Mouse (Mus musculus) E14TG2a.4 (cell line): ENCODE measurements around the gene Ttc28.

Experiments used
- H3K27me3 ChIP-seq: 2 replicates; pipeline ENCODE4 v1.6.1; 2014; ENCODE audit warnings: low read length, control low read depth; ENCODE audit not compliant: insufficient read depth
- H3K36me3 ChIP-seq: 2 replicates; pipeline ENCODE4 v1.6.1; 2014; ENCODE audit warnings: low read length, control low read depth; ENCODE audit not compliant: insufficient read depth
- H3K4me1 ChIP-seq: replicated peaks from 2 replicates; pipeline ENCODE4 v1.6.1; 2014; ENCODE audit warnings: low read depth, low read length, control low read depth
- H3K4me3 ChIP-seq: replicated peaks from 2 replicates; pipeline ENCODE4 v1.5.1; 2014; ENCODE audit warnings: mild to moderate bottlenecking, low read length
- H3K9me3 ChIP-seq: 2 replicates; pipeline ENCODE4 v1.6.1; 2014; ENCODE audit warnings: low read length, control low read depth
- CTCF ChIP-seq: conservative IDR thresholded peaks from 2 replicates; pipeline ENCODE4 v1.5.1; 2014; ENCODE audit warnings: low read length
- NANOG ChIP-seq: IDR thresholded peaks from 2 replicates; pipeline ENCODE4 v1.6.1; 2014; ENCODE audit warnings: borderline replicate concordance, low read length, mixed read lengths
- POU5F1 ChIP-seq: IDR thresholded peaks from 2 replicates; pipeline ENCODE4 v1.6.1; 2014; ENCODE audit warnings: low read length, borderline replicate concordance

Ttc28 gene

DNA sequence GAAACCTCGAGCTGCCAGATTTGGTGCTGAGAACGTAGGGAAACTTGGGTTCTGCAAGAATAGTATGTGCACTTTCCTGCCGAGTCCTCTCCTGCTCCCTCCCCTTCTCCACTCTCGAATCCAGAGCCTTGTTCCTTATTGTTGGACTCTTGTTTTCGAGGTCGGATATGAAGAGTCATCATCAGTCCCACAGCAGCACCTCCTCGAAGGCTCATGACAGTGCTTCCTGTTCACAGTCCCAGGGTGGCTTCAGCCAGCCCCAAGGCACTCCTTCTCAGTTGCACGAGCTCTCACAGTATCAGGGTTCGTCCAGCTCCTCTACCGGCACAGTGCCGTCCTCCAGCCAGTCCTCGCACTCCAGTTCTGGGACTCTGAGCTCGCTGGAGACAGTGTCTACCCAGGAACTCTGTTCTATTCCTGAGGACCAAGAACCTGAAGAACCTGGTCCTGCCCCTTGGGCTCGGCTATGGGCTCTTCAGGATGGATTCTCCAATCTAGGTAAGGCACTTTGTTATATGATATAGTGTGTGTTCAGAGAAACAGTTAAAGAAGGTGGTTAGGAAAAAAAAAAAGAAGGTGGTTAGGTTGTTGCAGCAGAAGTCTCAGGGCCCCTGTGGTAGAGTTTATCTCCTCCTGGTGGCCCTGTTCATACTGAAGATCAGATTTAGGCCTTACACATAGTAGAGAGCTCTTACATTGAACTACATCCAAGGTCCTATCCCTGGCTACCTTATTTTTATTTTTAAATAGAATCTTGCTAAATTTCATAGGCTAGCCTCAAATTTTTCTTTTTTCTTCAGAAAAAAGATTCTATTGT lies 38.3 kb upstream of the Ttc28 start:
- Histone ChIP-seq H3K27me3 (no peaks in the 10 kb centered on the region), H3K4me3 (peak overlapping the region; percentile 90), H3K36me3 (peaks cover 25% of the 10 kb centered on the region), H3K4me1 (peaks cover 30% of the 10 kb centered on the region), H3K9me3 (no peaks in the 10 kb centered on the region)
- TF ChIP-seq CTCF = no peak
- no peak for TF ChIP-seq POU5F1
- TF ChIP-seq NANOG = no peak

DNA sequence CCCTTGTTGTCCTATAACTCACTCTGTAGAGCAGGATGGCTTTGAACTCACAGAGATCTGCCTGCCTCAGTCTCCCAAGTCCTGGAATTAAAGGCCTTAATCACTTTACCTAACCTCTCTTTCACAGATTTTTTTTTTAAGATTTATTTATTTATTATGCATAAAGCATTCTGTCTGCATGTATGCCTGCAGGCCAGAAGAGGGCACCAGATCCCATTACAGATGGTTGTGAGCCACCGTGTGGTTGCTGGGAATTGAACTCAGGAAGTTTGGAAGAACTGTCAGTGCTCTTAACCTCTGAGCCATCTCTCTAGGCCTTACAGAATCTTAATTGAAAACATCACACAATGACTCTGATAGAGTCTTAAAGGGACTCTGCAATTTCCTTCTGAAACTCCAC lies 26.6 kb upstream of the Ttc28 start:
- no peak for TF ChIP-seq NANOG
- TF ChIP-seq CTCF = peak; percentile 52
- peaks cover 98% of the 10 kb centered on the region for H3K36me3 ChIP-seq
- peaks cover 5% of the 10 kb centered on the region; the same call in 1 of the 2 replicates for H3K4me1 ChIP-seq
- H3K27me3 ChIP-seq = no peaks in the 10 kb centered on the region
- no peaks in the 10 kb centered on the region for H3K9me3 ChIP-seq
- no peak overlapping the region for H3K4me3 ChIP-seq

DNA sequence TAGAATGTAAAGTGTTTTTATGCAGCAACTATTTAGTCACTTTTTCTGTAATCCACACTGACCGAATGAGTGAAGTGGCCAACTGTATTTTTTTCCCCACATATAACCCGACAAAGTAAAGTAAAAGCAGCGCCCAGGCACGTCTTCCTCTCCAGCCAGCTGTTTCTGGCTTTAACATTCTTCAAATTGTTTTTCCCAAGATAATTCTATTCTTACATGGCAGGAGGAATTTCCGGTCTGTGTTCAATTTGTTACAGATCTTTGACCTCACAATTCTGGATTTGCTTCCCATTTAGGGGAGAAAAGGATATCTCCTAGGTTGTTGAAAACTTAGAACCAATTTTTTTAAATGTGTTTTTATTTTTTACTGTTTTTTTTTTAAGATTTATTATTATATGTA lies 22.5 kb upstream of the Ttc28 start:
- H3K36me3 ChIP-seq = peaks cover 100% of the 10 kb centered on the region
- peaks cover 26% of the 10 kb centered on the region for H3K4me1 ChIP-seq
- no peak for TF ChIP-seq CTCF
- TF ChIP-seq NANOG = no peak
- no peak for TF ChIP-seq POU5F1
- no peaks in the 10 kb centered on the region for H3K27me3 ChIP-seq
- H3K4me3 ChIP-seq = no peak overlapping the region
- no peaks in the 10 kb centered on the region for H3K9me3 ChIP-seq

DNA sequence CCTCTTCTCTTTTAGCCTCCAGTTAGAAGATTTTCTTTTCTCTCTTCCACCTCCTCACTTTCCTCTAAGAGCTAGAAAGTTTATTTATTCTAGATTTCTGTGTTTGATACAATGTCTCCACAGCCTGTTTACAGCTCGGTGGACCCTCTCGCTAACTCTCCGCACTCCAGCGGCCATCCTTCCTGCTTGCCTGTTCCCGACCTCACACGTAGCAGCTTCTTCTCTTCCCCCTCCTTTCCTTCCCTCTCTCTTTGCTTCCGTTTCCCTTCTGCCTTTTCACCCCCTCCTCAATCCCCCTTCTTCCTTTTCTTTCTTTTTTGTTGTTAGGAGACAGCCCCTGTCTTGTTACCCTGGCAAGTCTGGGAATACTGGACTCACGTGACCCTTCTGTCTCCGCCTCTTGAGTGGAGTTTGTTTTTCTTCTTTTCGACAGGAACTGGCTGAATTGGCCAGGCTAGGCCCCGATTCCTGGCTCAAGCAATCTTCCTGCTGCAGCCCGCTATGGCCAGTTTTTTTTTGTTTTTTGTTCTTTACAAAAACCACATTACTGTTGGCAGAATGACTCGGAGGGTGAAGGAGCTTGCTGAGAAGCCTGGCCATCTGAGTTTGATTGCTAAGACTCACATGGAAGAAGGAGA lies 20.5 kb upstream of the Ttc28 start:
- TF ChIP-seq CTCF (no peak), POU5F1 (no peak), NANOG (no peak)
- no peaks in the 10 kb centered on the region for H3K9me3 ChIP-seq
- no peak overlapping the region for H3K4me3 ChIP-seq
- no peaks in the 10 kb centered on the region for H3K27me3 ChIP-seq
- H3K36me3 ChIP-seq = peaks cover 100% of the 10 kb centered on the region
- peaks cover 26% of the 10 kb centered on the region for H3K4me1 ChIP-seq

DNA sequence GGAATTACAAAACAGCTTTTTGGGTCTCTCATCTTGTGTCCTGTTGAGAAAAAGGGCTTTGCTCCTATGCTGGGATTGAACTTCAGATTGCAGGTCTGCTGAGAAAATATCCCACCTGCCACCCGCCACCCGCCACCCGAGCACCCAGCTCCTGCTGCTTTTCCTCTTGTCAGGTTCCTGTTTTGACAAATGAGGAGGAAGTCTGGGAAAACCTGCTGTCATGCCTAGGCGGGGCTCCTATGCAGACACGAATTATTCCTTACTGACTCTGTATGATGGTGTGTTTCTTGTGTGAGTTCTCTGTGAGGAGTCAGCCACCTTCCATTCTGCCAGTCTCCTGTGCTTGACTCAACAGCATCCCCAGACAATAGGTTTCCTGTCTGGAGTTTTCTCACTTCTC lies 19.2 kb upstream of the Ttc28 start:
- Histone ChIP-seq H3K27me3 (no peaks in the 10 kb centered on the region), H3K9me3 (no peaks in the 10 kb centered on the region), H3K4me1 (peaks cover 26% of the 10 kb centered on the region), H3K36me3 (peaks cover 98% of the 10 kb centered on the region), H3K4me3 (no peak overlapping the region)
- no peak for TF ChIP-seq POU5F1
- no peak for TF ChIP-seq NANOG
- TF ChIP-seq CTCF = no peak

DNA sequence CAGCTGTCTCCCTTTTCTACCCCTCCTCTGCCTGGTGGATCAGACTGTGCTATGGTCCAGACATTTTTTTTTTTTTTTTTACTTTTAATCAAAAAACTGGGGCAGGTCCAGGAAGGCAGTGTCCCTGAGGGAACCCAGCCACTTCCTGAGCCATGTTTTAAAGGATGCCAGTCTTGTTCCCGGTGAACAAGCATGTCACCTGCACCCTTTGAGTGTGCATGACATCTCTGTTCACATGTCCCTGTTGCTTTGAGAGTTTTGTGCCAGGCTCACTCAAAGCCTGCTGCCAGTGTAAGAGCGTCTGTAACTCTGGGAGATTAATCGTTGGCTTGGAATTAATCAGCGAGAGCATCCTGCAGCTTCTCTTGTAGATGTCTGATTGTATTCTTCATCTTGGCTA lies 11.1 kb upstream of the Ttc28 start:
- Histone ChIP-seq H3K27me3 (no peaks in the 10 kb centered on the region), H3K36me3 (peaks cover 94% of the 10 kb centered on the region), H3K9me3 (no peaks in the 10 kb centered on the region), H3K4me3 (no peak overlapping the region), H3K4me1 (peaks cover 11% of the 10 kb centered on the region)
- TF ChIP-seq NANOG (no peak), POU5F1 (no peak), CTCF (no peak)

GRCm38 (mm10) chr5:110869242-110869669 lies 10.3 kb upstream of the Ttc28 start:
- Histone ChIP-seq H3K36me3 (peaks cover 94% of the 10 kb centered on the region), H3K4me1 (peaks cover 11% of the 10 kb centered on the region)
- no peak for TF ChIP-seq POU5F1
- no peak for TF ChIP-seq NANOG
- no peak for TF ChIP-seq CTCF

GRCm38 (mm10) chr5:110873160-110873559 lies 6.4 kb upstream of the Ttc28 start:
- TF ChIP-seq NANOG (no peak), POU5F1 (no peak), CTCF (no peak)
- peaks cover 78% of the 10 kb centered on the region for H3K36me3 ChIP-seq

More at GRCm38 (mm10) chr5:110869242-110869669, 10.3 kb upstream of the Ttc28 start:
- H3K9me3 ChIP-seq = no peaks in the 10 kb centered on the region
- H3K4me3 ChIP-seq = no peak overlapping the region
- H3K27me3 ChIP-seq = no peaks in the 10 kb centered on the region

DNA sequence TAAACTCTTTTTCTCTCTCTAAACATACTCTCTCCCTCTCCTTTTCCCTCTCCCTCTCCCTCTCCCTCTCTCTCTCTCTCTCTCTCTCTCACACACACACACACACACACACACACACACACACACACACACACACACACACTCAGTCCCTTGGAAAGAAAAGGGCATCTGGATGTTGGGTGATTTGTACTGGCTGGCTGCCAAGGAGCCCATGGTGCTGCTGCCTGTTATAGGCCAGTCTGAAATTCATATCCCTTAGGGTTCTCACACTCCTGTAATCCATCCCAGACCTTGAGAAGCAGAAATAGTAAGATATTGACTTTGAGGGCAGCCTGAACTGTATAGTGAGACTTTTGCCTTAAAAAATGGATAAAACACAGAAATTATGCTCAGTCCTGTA lies 4.9 kb upstream of the Ttc28 start:
- Histone ChIP-seq H3K9me3 (no peaks in the 10 kb centered on the region), H3K27me3 (no peaks in the 10 kb centered on the region), H3K4me3 (no peak overlapping the region), H3K36me3 (peaks cover 64% of the 10 kb centered on the region), H3K4me1 (peaks cover 37% of the 10 kb centered on the region)
- TF ChIP-seq POU5F1 = no peak
- TF ChIP-seq NANOG = no peak
- no peak for TF ChIP-seq CTCF

More at GRCm38 (mm10) chr5:110873160-110873559, 6.4 kb upstream of the Ttc28 start:
- Histone ChIP-seq H3K4me3 (no peak overlapping the region), H3K9me3 (no peaks in the 10 kb centered on the region), H3K4me1 (peaks cover 38% of the 10 kb centered on the region), H3K27me3 (no peaks in the 10 kb centered on the region)
